Mouse (Mus musculus): ENCODE data around the gene Stub1.

Gene Stub1

DNA sequence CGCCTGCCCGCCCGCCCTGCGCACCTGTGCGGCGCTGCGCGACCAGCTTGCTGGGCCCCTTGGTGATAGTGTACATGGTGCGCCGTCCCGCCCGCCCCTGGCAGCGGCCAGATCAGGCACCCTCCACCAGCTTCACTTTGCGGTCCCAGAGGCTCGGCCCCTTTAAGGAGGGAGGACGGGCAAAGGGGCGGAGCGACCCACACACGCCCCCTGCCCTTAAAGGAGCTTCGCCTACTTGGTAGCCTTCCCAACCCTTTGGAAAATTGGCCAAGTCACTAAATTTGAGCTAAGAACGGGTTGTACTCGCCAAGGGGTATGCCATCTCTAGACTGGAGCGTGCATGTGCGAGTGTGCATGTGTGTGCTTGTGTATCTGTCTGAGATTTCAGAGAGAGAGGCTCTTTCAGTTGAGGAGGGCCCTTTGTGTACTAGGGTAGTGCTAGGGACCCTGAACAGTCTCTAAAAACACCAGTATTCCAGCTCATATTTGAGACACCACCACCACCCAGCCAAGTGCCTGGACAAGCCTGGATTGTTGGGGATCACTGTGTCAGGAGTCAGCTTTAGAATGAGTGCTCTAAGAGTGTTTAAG lies 35.5 kb upstream of the Stub1 start, which contains the start of gene Mcrip2:
TSS of gene Mcrip2 (minus strand) at position 164 of the 591 bp plus-strand sequence.
- peak; percentile 89 for DNase-seq

DNA sequence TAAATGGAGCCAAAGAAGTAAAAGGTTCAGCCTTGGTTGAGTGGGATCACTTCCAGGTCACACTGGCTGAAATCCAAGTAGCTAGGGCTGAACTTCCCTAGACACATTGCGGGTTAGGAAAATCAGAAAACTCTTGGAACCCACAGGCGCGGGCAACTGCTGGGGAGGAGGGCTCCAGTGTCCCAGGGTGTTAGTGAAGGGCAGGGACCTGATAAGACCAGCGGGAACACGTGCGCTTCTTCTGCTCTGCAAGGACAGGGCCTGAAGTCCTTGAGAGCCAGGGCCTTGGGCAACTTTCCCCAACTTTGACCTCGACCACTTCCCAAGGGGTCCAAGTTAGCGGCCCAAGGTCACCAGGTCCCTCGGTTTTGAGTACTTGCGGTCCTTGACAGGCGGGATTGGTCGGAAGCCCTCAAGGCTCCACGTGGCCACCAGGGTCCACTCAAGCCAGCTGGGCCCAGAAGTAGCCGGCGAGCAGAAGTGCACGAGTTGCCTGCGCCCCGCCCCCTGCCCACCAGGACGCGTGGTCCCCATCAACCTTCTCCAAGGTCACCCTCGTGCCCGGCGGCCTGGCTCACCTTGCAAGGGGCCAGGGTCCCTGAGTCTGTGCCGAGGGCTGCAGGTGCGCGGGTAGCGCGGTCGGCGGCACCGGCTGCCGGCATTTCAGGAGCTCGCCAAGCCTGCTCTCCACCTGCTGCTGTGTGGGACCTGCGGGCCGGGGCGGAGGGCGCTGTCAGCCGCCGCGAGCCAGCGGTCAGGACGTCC lies 34.8 kb upstream of the Stub1 start:
- peak; percentile 62 to 67 for DNase-seq

DNA sequence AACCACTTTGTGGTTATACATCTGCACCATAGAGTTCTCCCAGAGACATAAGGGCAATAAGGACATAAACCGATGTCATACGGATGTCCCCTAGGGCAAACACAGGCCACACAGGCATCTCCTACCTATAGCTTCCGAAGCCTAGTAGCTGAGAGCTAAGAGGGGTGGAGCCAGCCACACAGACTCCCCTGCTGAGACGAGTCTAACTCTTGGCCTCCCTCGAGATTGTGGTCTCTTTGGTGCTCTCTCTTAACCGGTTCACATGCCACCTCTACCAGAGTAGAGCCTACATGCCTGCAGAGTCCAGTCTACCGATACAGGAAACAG lies 34.3 kb upstream of the Stub1 start:
- no peak for DNase-seq

DNA sequence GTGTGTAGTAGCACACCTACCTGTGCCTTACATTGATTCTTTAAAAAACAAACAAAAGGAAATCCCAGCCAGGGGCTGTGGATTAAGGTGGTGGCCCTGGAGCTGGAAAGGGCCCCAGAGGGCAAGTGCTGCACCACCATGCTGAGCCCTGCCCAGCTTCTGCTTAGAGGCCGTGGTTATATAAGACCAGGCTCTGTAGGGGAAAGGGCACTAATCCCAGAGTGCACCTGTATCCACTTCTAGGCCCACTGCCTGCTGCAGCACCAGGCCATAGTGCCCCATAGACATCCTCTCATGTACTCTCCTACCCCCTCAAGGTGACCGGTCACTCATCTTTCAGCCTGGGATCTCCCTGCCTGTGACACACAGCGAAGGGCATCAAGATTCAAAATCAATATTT lies 33.0 kb upstream of the Stub1 start:
- no peak for DNase-seq

DNA sequence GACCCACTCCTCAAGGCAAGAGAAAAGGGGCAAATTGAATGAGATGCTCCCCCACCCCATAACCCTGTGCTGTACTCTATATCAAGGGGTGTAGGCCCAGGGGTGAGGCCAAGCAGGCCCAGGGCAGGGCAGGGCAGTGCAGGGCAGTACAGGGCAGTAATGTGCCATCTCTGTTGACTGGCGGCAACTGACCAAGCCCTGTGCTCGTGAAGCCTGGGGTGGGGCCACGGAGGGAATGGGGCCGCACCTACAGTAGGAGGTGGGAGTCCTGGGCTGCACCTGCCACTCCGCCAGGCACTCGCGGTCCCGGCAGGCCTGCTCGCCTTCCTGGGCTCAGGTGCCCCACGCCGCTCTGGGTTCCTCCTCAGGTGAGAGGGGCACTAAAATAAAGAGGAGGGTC lies 32.1 kb upstream of the Stub1 start:
- DNase-seq = no peak

DNA sequence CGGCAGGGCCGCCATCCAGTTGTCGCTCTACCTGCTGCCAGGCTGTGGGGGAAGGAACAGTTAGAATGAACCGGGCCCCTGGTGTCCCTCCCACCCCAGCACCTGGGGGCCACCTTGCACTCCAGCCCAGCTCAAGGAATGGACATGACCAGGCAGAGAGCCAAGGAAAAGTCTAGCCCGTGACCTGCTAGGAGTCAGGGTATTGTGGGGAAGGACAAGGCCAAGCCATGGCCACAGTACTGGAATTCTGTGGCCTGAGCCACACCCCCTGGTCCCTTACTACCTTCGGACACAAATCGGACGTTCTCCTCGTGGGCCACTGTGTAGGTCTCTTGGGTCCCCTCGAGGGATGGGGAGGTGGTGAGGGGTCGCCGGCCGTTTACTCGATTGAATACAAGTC lies 31.1 kb upstream of the Stub1 start:
- no peak for DNase-seq

DNA sequence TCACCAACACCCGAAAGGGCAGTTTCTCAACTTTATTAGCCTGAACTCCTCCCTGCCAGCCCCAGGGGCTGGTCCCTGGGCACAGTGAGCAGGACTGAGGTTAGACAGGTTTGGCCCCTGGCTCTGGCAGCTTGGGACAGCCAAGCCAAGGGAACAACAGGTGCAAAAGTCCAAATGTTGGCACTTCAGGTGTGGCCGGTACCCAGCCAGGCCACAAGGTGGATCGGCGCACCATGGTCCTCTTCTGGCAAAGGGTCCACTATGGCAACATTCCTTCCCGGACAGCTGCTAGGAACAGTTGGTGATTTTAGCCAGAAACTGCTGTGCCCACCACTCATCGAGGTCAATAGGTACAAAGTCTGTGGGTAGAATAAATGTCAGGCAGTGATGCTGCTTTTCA lies 30.5 kb upstream of the Stub1 start:
- no peak for DNase-seq

DNA sequence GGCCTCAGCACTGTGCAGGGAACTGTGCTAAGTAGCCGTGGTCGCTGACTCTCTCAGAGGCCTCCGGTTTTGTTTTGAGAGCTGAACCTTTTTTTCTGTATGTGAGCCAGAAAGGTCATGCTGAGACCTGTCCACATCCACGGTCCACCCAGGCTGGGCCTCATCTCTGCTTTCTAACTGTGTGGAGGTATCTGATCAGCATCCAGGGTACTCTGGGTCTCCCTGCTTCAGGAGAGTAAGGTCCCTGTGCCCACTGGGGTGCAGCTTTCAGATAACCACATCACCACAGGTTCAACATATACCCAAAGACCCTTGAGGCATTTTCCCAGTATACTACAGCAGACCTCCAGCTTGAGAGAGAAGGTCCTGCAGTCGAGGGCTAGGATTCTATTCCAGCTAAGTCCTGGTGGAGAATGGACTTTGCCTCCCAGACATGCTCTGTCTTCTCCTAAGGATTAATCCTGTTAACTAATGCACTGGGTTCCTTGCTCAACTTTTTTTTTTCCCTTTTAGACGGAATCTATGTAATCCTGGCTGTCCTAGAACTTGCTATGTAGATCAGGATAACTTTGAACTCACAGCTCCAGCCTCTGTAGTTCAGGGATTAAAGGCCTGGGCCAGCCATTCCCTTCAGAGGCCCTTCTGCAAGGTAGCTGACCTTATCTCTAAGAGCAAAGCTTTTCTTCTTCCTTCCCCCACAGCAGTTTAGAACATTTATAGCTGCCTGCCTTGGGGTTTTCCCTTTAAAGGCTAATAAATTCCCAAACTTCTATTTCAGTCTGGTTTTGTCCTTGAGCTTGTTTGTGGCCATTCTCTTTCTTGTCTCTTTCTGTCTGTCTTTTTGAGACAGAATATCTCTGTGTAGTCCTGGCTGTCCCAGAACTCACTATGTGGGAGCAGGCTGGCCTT lies 28.8 kb upstream of the Stub1 start:
- no peak for DNase-seq

DNA sequence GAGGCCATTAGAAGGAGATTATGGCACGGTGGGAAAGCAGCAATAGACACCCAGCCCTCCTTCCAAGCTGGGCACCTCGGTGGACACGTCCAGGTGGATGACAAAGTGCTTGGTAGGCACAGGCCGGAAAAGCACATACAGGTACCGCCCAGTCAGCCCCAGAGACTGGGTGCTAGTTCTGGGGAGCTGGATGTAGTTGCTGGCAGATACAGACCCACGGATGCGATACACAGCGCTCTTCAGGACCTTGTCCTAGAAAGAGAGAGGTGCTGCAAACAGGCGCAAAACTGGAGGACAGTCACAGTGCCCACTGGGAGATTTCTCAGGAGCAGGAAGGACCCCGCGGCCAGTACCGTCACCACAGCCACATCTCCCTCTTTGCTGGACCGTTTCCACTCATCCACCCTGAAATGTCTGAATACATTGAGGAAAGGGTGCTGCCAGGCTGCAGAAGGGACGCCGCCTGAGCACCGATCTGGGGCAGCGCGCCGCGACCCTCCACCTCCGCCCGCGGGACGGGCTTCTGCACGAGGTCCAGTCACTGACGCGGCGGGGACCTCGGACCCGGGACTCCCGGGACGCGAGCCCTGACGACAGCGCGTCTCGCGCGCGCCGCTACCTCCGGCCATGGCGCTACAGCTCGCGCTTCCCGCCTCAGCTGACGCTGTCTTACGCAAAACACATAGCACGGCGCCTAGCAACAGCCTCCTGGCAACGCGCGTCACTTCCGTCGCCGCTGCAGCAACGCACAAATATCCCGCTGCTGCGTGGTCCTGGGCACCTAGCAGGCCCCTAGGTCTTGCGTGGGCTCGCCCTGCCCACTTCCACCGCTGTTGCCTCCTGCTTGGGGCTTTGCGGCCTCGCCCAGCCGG lies 27.9 kb upstream of the Stub1 start, which contains the start of gene Wdr90:
TSS of gene Wdr90 (minus strand) at position 670 of the 872 bp plus-strand sequence.
- peak; percentile 92 to 94 for DNase-seq

DNA sequence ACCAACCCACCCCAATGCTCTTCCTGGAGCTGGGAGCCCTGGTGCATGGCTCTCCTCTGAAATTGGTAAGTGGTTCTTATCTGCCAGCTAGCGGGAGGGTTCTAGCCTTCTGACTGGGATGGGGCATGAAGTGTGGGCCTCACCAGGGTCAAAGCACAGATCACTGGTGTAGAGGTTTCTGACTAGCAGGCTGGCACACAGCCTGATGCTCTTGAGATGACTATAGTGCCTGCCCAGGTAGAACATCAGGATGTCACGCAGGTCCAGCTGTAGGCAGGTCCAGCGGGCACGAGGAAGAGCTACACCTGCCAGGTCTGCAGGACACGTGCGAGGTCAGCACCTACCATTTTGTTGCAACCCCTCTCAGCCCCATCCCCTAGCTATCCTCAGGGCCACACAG lies 27.0 kb upstream of the Stub1 start:
- no peak for DNase-seq

DNA sequence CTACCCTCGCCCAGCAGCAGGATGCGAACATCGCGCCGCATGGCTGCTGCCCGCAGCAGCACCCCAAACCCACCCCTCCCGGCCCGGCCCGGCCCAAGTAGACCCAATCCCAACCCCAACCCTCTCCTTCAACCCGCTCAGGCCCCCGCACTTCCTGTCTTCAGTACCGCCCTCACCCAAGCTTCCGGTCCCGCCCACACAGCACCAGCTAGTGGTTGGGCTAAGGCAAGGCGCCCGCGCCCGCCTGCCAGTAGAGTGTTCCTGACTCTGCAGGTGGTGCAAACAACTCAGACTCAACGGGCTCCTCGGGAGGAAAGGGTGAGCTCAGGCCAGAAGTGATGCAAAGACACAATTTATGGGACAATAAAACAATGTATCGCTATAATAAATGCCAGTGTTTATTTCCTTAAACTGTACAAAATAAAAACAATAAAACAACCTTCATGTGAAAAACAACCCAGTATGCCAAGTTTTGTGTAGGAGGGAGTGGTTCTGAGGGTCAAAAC lies 11.2 kb upstream of the Stub1 start, which contains the start of gene Rhot2:
TSS of gene Rhot2 (minus strand) at position 456 of the 506 bp plus-strand sequence.
- DNase-seq = peak; percentile 96 to 97

DNA sequence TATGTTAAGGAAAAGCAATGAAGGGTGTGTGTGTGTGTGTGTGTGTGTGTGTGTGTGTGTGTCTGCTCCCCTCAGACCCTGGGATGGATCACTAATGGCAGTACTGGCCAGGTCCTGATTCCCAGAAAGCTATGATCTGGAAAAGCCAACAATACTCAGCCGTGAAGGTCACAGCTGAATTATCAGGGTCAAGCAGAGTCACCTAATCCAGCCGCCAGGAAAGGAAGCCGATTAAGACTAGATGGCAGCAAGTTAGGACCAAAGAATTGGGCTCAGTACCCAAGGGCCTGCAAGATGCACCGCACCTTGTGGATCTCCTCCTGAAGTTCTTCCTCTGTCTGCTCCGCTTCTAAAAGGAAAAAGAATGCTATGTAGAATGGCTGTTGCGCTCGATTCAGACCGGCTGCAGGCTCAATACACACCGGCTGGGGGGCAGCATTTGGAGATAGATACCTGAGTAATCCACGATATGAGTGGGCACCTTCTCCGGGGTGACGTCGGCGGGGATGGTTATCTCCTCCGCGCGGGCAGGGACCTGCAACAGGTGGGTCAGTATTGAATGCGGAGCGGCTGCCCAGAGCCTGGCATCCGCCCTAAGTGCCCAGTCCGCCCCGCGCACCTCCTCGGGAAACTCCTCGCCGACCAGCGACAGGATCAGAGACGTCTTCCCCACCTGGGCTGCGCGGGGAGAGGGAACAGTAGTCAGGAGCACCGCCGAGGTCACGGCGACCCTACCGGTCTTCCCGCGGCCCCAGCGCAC lies 10.6 kb upstream of the Stub1 start:
- peak; percentile 51 to 72 for DNase-seq

DNA sequence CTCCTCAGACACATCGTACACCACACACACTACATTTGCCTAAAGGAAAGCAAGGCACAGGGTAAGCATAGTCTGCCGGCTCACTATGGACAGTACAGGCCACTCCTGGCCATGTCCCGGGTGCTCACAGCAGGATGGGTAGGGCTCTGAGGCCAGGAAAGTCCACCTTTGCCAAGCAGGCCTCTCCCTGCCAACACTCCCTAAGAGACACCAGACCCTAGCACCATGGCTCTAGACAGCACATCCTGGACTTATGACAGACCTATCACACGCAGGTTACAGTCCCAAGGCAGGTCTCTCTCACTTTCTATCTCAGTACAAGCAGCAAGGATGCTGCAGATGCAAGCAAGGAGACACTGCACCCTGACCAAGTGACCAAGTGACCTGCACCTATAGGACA lies 9.9 kb upstream of the Stub1 start:
- DNase-seq = peak in 1 of 2 experiments; percentile 28

DNA sequence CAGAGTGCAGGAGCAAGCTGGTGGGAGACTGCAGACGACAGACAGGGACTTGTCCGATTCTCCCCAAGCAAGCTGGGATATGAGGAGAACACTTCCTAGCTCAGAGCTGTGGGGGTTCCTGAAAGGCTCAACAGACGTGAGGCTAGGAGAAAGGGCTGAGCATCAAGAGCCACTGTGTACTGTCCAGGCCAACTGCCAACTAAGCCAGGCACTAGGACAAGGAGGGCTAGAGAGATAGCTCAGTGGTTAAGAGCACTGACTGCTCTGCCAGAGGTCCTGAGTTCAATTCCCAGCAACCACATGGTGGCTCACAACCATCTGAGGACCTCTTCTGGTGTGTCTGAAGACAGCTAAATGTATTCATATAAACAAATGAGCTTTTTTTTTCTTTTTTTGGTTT lies 9.3 kb upstream of the Stub1 start:
- DNase-seq = peak in 1 of 2 experiments; percentile 24

DNA sequence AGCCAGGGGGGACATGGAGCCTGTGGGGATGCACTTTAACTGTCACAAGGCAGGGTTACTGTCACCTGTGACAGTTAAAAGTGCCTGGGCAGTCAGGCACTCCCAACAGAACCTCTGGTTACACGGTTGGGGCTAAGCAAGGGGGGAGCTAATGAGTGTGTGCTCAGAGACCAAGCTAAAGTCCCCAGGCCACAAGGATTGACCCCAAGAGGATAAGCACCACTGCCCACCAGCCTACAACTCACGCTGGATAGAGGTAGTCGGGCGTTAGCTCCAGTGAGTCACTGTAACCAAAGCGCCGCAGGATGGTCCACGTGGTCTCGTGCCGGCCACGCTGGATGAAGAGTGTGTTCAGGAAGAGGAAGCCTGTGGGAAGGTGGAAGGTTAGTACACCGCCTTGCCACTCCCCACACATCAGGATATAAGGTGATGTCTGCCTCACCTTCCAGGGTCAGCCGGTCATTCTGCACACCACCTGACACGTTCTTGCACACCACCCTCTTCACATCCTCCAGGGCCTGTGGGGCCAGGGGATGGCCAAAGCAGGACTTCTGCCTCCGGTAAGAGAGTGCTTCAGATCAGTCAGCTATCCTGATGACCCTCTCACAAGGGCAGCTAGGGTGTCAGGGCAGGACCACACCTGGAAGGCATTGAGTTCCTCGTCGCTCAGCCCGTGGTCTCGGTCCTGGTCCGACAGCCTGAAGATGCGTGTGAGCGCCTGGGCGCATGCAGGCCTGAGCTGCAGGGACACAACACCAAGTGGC lies 8.1 kb upstream of the Stub1 start, which contains the start of gene Gm20683:
TSS of gene Gm20683 (minus strand) at position 647 of the 764 bp plus-strand sequence.
- no peak for DNase-seq

DNA sequence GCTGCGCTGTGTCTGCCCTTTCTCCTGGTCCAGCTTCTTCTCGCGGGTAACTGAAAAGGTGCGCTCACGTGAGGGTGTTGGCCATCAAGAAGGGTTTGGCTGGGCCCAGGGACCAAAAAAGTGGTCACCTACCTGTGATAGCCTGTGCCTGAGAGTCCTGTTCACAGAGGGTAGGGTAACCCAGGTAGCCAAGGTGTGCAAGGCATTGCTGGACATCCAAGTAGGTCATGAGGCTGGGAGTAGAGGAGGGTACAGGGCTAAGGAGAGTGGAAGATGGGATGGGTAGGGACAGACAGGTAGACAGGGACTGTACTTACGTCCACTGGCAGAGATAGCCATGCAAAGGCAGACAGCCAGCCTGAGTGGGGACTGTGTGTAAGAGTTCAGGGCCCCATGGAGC lies 7.3 kb upstream of the Stub1 start:
- DNase-seq = no peak

DNA sequence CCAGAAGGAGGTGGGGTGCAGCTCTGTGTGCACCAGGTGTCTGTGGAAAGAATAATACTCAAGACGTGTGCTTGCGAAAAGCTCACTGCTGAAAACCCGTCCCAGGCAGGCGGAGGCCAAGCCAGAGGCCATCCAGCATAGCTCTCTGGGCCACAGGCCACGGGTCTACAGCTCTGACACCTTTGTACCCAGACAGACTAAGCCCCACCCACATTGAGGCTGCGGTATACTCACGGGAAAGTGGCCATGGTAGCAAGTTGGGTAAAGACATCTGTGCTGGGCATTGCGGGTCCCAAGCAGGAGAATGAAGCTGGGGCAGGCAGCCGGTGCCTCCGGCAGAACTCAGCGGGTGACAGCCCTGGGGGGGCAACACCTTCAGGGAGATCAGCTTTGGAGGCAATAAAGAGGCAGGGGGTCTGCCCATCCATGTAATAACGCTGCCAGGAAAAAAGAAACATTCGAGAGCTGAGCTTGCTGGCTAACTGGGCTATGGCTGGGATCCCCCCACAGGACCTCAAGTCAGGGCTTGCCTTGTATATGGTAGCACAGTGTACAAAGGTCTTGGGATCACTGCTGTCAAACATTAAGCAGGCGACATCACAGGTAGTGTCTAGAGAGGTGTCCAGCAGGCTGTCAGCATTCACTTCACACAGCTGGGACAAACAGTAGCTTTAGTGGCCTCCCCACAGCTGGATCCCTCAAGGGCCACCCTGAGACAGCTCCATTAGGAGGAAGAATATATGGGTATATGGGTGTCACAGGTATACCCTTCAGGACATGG lies 6.4 kb upstream of the Stub1 start:
- peak in 1 of 2 experiments; percentile 33 for DNase-seq

DNA sequence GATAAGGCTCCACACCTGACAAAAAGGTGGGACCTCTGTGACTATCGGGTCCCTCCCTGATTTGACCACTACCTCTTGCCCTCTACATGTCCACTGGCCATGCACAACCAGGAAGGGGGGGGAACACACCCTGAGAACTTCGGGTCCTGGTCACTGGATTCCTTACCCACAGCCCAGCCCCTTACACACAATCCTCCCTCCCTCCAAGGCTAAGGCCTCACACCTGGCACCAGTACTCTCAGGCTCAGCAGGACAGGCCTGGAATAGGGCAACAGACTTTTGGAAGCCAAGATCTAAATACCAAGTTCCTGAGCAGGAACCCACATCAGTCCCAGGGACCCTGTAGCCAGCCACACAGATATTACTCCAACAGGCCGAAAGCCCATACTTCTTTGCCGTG lies 5.7 kb upstream of the Stub1 start:
- DNase-seq = no peak

DNA sequence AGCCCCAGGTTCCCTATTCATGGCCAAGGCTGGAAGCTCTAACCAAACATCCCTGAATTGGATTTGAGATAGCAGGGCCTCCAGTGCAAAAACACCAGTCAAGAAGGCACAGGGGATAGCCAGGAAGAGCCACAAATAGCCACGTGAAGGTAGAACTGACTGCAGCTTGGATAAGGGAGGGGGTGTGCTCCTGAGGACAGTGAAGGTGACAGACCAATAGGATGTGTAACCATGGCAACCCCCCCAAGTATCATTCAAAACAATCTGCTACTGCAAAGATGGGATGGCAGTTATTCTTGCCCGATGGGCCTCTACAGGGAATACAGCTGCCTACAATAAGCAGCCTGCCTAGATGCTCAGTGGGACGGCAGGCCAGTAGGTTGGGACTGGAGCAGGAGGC lies 4.3 kb upstream of the Stub1 start:
- peak; percentile 44 to 53 for DNase-seq

DNA sequence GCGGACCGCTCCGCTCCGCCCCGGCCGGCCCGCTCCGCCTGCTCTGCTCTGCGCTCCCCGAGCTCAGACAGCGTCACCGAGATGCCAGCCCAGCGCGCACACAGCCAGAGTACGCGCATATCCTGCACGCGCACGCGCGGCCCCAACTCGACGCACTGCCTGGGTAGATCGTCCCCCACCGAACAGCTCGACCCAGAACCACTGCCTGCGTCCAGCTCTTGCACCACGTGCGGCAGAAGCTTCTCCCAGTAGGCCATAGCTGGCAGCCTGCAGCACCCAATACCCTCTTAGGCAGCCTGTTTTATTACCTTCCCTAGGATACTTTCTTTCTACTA lies 3.8 kb upstream of the Stub1 start, which contains the start of gene Rhbdl1:
TSS of gene Rhbdl1 (minus strand) at position 220 of the 335 bp plus-strand sequence.
- DNase-seq = peak; percentile 91 to 92
